Mouse (Mus musculus): ENCODE data around the gene March2. TPM values are rescaled to one million over a fixed set of nuclear protein-coding genes. Genes with fewer than 3 reads are reported as not detected.

March2 gene
- polyA plus RNA-seq (2014; fragmentation: Nextera tagmentation; extraction: Ambion mirVana), result 71.0 and 85.3 TPM in 2 replicates

DNA sequence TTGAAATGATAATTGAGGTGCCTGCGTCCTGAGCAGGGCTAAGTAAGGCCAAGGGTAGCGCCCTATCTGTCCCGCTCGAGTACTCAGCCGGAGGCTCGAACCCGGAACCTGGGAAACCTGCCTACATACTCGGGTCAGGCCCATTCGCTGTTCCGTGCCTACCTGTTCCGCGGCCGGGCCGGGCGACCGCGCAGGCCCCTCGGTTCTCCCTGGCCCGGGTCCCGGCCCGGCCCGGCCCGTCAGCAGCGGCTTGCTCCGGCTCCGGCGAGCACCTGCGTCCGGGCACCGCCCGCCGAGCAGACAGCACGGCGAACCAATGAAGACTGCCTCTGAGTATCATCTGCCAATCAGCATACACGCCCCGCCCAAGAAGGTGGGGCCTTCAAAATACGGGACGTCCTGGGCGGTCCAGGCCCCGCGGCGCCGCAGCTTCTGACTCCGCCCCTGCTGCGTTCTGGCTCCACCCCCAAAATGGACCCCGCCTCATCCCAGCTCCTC is at the start of gene March2:
Gene March2 (minus strand): TSS at position 287 of the 498 bp plus-strand sequence.
- no peaks in the 10 kb centered on the region for H3K36me3 ChIP-seq (ENCODE audit: control insufficient read depth, insufficient read depth, low read length)
- peaks cover 0 to 5% of the 10 kb centered on the region in 2 experiments; a peak in 2 of 4 replicates for H3K4me1 ChIP-seq (ENCODE audit: control insufficient read depth in 2 of 2, insufficient read depth in 2 of 2, low read length in 2 of 2)
- ATAC-seq (ENCODE audit: insufficient number of reproducible peaks, insufficient read depth, low FRiP score, low read depth), result peak; percentile 100
- H3K27ac ChIP-seq (replicated peaks in 1 of 2; ENCODE audit: control insufficient read depth in 1 of 2, insufficient read depth in 1 of 2, low read depth in 2 of 2, low read length in 2 of 2), result peak within 1 kb of the TSS in 1 of 2 experiments; percentile 8; a peak in 1 of 4 replicates
- H3K4me3 ChIP-seq (ENCODE audit: control insufficient read depth in 1 of 2, insufficient read depth in 1 of 2, low read depth in 1 of 2, low read length in 2 of 2), result peak within 1 kb of the TSS; percentile 91 to 98
- H3K4me2 ChIP-seq (ENCODE audit: low read length), result peak within 1 kb of the TSS; percentile 76
- WGBS, result 0% methylated on average over 44 of the region's 46 CpGs
- no peaks in the 10 kb centered on the region for H3K27me3 ChIP-seq (ENCODE audit: control insufficient read depth, insufficient read depth, low read length)
- no peaks in the 10 kb centered on the region for H3K9me3 ChIP-seq (ENCODE audit: control insufficient read depth, low read length)
- H3K9ac ChIP-seq (ENCODE audit: low read length), result peak within 1 kb of the TSS; percentile 79

DNA sequence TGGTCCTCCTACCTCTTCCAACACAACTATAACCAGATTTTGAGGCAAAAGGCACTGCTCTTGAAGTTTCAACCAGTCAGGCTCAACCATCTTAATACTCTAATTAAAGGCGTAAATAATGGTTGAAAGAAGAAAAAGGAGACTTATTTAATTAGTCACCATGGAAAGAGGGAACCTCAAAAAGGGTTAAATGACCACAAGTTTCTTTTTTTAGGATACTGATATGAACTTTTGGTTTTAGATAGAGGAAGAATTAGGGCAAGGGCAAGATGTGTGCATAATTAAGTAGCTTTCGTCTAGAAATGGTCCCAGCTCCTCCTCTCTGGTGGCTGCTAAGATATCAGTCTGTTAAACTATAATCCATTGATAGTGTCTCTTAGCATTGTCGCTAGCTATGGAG is 47.9 kb upstream of the March2 start:
- Histone ChIP-seq H3K27ac (replicated peaks in 1 of 2; ENCODE audit: control insufficient read depth in 1 of 2, insufficient read depth in 1 of 2, low read depth in 2 of 2, low read length in 2 of 2) (no peak overlapping the region), H3K4me2 (ENCODE audit: low read length) (no peak overlapping the region), H3K27me3 (ENCODE audit: control insufficient read depth, insufficient read depth, low read length) (no peaks in the 10 kb centered on the region), H3K4me3 (ENCODE audit: control insufficient read depth in 1 of 2, insufficient read depth in 1 of 2, low read depth in 1 of 2, low read length in 2 of 2) (no peak overlapping the region), H3K9ac (ENCODE audit: low read length) (no peak overlapping the region), H3K4me1 (ENCODE audit: control insufficient read depth in 2 of 2, insufficient read depth in 2 of 2, low read length in 2 of 2) (no peaks in the 10 kb centered on the region), H3K36me3 (ENCODE audit: control insufficient read depth, insufficient read depth, low read length) (no peaks in the 10 kb centered on the region), H3K9me3 (ENCODE audit: control insufficient read depth, low read length) (no peaks in the 10 kb centered on the region)
- 59% methylated on average over 3 of the region's 3 CpGs for WGBS
- ATAC-seq (ENCODE audit: insufficient number of reproducible peaks, insufficient read depth, low FRiP score, low read depth), result no peak

DNA sequence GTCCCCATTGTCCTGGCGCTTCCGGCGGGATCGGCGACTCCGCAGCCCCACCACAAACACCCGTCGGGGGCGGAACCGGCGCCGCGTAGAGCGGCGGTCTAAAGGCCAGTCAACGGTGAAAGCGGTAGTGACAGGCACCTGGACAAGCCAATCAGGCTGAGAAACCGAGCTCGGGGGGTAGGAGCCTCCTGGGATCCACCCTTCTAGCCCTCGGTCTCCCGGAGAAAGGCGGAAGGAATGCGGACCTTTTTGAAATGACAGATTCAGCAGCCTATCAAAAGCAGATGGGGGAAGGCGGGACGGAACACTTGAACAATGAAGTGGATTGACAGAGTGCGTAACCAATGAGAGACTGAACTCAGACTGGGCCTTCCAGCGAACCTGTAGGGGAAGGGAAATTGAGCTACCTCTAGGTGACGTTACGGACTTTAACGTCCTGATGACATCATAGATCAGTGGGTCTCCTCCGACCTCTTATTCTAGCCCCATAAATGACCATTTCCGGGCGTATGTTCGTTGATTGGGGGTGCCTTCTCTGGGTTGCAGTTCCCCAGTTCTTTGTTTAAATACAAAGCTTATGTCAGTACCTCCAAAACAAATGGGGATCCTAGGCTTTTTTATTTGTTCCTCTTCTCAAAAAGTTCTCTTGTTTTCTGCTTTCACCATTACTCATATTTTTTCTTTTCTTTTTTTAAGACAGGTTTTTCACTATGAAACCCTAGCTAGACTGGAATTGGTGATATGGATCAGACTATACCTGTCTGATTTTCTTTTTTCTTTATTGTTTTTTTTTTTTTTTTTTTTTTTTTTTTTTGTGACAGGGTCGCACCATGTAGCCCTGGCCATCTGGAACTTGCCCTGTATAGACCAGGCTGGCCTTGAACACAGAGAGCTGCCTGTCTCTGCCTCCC is 42.0 kb upstream of the March2 start, which contains the start of gene Rab11b:
Gene Rab11b (minus strand): TSS at position 276 of the 911 bp plus-strand sequence.
- ATAC-seq (ENCODE audit: insufficient number of reproducible peaks, insufficient read depth, low FRiP score, low read depth), result peak; percentile 99
- Histone ChIP-seq H3K4me1 (ENCODE audit: control insufficient read depth in 2 of 2, insufficient read depth in 2 of 2, low read length in 2 of 2) (peaks cover 16 to 40% of the 10 kb centered on the region in 2 experiments), H3K4me3 (ENCODE audit: control insufficient read depth in 1 of 2, insufficient read depth in 1 of 2, low read depth in 1 of 2, low read length in 2 of 2) (peak within 1 kb of the TSS; percentile 69 to 89), H3K9me3 (ENCODE audit: control insufficient read depth, low read length) (no peaks in the 10 kb centered on the region), H3K27ac (replicated peaks in 1 of 2; ENCODE audit: control insufficient read depth in 1 of 2, insufficient read depth in 1 of 2, low read depth in 2 of 2, low read length in 2 of 2) (peak within 1 kb of the TSS; percentile 99), H3K4me2 (ENCODE audit: low read length) (peak within 1 kb of the TSS; percentile 79), H3K36me3 (ENCODE audit: control insufficient read depth, insufficient read depth, low read length) (peaks cover 3% of the 10 kb centered on the region; the same call in 1 of the 2 replicates), H3K9ac (ENCODE audit: low read length) (peak within 1 kb of the TSS; percentile 98), H3K27me3 (ENCODE audit: control insufficient read depth, insufficient read depth, low read length) (no peaks in the 10 kb centered on the region)
- WGBS, result 3% methylated on average over 35 of the region's 35 CpGs

DNA sequence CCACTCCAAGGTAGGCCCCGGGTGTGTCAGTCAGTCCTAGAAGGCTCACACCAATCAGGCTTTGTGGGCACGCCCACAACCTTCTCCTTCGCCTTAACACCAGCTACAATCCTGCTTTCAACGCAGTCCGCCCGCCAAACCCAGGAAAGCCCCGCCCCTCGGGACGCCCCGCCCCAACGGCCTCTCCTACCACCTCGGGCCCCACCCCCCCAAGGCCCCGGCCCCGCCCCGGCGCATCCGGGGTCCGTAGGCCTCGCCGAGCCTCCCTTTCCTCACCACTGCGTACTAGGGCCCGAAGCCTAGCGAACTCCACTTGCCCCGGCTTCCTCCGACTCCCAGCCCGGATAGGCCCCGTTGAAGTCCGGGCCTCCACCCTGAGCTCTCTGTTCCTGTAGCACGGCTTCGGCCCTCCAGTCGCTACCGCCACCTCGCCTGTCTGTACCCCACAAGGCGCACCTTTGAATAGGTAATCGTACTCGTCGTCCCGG is 41.3 kb upstream of the March2 start:
- Histone ChIP-seq H3K27me3 (ENCODE audit: control insufficient read depth, insufficient read depth, low read length) (no peaks in the 10 kb centered on the region), H3K4me2 (ENCODE audit: low read length) (peak overlapping the region; percentile 79), H3K27ac (replicated peaks in 1 of 2; ENCODE audit: control insufficient read depth in 1 of 2, insufficient read depth in 1 of 2, low read depth in 2 of 2, low read length in 2 of 2) (peak overlapping the region; percentile 99), H3K4me3 (ENCODE audit: control insufficient read depth in 1 of 2, insufficient read depth in 1 of 2, low read depth in 1 of 2, low read length in 2 of 2) (peak overlapping the region; percentile 69 to 89), H3K9ac (ENCODE audit: low read length) (peak overlapping the region; percentile 98), H3K36me3 (ENCODE audit: control insufficient read depth, insufficient read depth, low read length) (peaks cover 3% of the 10 kb centered on the region; the same call in 1 of the 2 replicates), H3K4me1 (ENCODE audit: control insufficient read depth in 2 of 2, insufficient read depth in 2 of 2, low read length in 2 of 2) (peaks cover 19 to 45% of the 10 kb centered on the region in 2 experiments), H3K9me3 (ENCODE audit: control insufficient read depth, low read length) (no peaks in the 10 kb centered on the region)
- under 1% methylated on average over 38 of the region's 38 CpGs for WGBS
- peak; percentile 83 for ATAC-seq (ENCODE audit: insufficient number of reproducible peaks, insufficient read depth, low FRiP score, low read depth)

DNA sequence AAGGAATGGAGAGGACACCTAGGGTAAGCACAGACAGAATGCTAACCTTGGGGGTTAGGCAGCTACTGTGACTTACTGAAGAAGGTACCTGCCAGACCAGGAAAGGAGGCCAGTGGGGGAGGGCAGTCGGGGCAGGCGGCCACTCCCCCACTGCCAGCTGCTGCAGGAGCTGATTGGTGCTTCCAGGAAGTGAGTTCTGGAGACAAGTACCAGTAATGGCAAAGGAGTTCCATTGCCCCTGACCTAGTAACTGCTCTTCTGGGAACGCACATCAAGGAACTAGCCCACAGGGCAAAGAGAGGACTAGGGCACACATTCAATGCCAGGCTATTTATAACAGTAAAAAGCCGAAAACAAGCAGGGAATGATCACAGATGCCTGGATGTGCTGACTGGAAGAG is 38.8 kb upstream of the March2 start:
- WGBS, result 44% methylated on average over 4 of the region's 4 CpGs
- Histone ChIP-seq H3K4me1 (ENCODE audit: control insufficient read depth in 2 of 2, insufficient read depth in 2 of 2, low read length in 2 of 2) (peaks cover 19 to 60% of the 10 kb centered on the region in 2 experiments), H3K36me3 (ENCODE audit: control insufficient read depth, insufficient read depth, low read length) (peaks cover 11% of the 10 kb centered on the region; the same call in 1 of the 2 replicates), H3K9me3 (ENCODE audit: control insufficient read depth, low read length) (no peaks in the 10 kb centered on the region), H3K27me3 (ENCODE audit: control insufficient read depth, insufficient read depth, low read length) (no peaks in the 10 kb centered on the region), H3K4me2 (ENCODE audit: low read length) (peak overlapping the region; percentile 26; the same call in 1 of the 2 replicates), H3K4me3 (ENCODE audit: control insufficient read depth in 1 of 2, insufficient read depth in 1 of 2, low read depth in 1 of 2, low read length in 2 of 2) (no peak overlapping the region), H3K27ac (replicated peaks in 1 of 2; ENCODE audit: control insufficient read depth in 1 of 2, insufficient read depth in 1 of 2, low read depth in 2 of 2, low read length in 2 of 2) (peak overlapping the region in 1 of 2 experiments; percentile 10; a peak in 1 of 4 replicates), H3K9ac (ENCODE audit: low read length) (peak overlapping the region; percentile 41; the same call in 1 of the 2 replicates)
- no peak for ATAC-seq (ENCODE audit: insufficient number of reproducible peaks, insufficient read depth, low FRiP score, low read depth)

DNA sequence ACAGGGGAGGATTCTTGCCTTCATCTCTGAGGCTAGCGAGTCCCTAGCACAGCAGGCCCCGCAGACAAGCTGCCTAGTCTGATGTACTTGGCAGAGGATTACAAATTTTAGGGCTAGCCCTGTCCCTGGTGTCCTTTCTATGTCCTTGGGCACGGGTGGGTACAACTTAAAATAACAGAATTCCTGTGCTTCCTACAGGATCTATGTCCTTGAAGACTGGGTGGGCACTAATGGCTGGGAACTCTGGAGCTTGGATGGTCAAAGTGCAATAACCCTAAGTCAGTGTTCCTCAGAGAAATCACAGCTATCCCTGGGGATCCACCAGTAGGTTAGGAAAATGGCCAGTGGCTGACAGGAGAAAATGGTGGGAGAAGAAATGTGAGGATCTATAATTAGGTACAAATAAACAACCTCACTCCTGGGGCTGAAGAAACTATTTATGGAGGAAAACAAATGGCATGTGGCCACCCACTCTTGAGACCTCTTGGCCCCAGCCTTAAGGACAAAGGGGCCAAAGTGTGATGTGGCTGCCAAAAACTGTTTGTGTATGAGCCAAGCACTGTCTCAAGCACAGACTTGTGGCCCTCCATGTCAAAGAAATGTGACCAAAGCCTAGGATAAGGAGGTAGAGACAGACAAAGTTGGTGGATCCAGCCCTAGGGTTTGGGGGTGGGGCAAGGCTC is 37.8 kb upstream of the March2 start:
- Histone ChIP-seq H3K4me2 (ENCODE audit: low read length) (no peak overlapping the region), H3K27me3 (ENCODE audit: control insufficient read depth, insufficient read depth, low read length) (no peaks in the 10 kb centered on the region), H3K9ac (ENCODE audit: low read length) (no peak overlapping the region), H3K4me3 (ENCODE audit: control insufficient read depth in 1 of 2, insufficient read depth in 1 of 2, low read depth in 1 of 2, low read length in 2 of 2) (no peak overlapping the region), H3K36me3 (ENCODE audit: control insufficient read depth, insufficient read depth, low read length) (peaks cover 13% of the 10 kb centered on the region; the same call in 1 of the 2 replicates), H3K9me3 (ENCODE audit: control insufficient read depth, low read length) (no peaks in the 10 kb centered on the region), H3K27ac (replicated peaks in 1 of 2; ENCODE audit: control insufficient read depth in 1 of 2, insufficient read depth in 1 of 2, low read depth in 2 of 2, low read length in 2 of 2) (peak overlapping the region in 1 of 2 experiments; percentile 10; a peak in 1 of 4 replicates), H3K4me1 (ENCODE audit: control insufficient read depth in 2 of 2, insufficient read depth in 2 of 2, low read length in 2 of 2) (peaks cover 19 to 60% of the 10 kb centered on the region in 2 experiments)
- no peak for ATAC-seq (ENCODE audit: insufficient number of reproducible peaks, insufficient read depth, low FRiP score, low read depth)
- WGBS, result 83% methylated on average over 3 of the region's 3 CpGs
